Mouse (Mus musculus): Measurements from ENCODE around the gene Iqcf1.

Iqcf1 gene

GRCm38 (mm10) chr9:106464751-106465541 is 34.8 kb upstream of the Iqcf1 start:
- DNase-seq (ENCODE audit: low spot score in 2 of 2), result peak in 1 of 2 experiments; percentile 75

GRCm38 (mm10) chr9:106465571-106466200 is 34.1 kb upstream of the Iqcf1 start, which contains the start of gene Gpr62:
Gpr62 (minus strand) TSS chr9:106465938.
- no peak for DNase-seq (ENCODE audit: low spot score in 2 of 2)

- no peak for DNase-seq (ENCODE audit: low spot score in 2 of 2)
Measured at GRCm38 (mm10) chr9:106466721-106467120, 33.0 kb upstream of the Iqcf1 start.

- no peak for DNase-seq (ENCODE audit: low spot score in 2 of 2)
Measured at GRCm38 (mm10) chr9:106467746-106468145, 32.0 kb upstream of the Iqcf1 start.

GRCm38 (mm10) chr9:106469317-106469716 is 30.4 kb upstream of the Iqcf1 start:
- no peak for DNase-seq (ENCODE audit: low spot score in 2 of 2)

- no peak for DNase-seq (ENCODE audit: low spot score in 2 of 2)
Measured at GRCm38 (mm10) chr9:106469776-106470175, 30.0 kb upstream of the Iqcf1 start.

- DNase-seq (ENCODE audit: low spot score in 2 of 2), result peak in 1 of 2 experiments; percentile 7
Measured at GRCm38 (mm10) chr9:106470991-106471750, 28.6 kb upstream of the Iqcf1 start.

- DNase-seq (ENCODE audit: low spot score in 2 of 2), result peak in 1 of 2 experiments; percentile 58
Measured at GRCm38 (mm10) chr9:106471892-106472291, 27.9 kb upstream of the Iqcf1 start.

GRCm38 (mm10) chr9:106472321-106472720 is 27.4 kb upstream of the Iqcf1 start:
- DNase-seq (ENCODE audit: low spot score in 2 of 2), result no peak

GRCm38 (mm10) chr9:106473081-106473752 is 26.6 kb upstream of the Iqcf1 start:
- DNase-seq (ENCODE audit: low spot score in 2 of 2), result peak; percentile 6 to 26

- peak; percentile 12 to 21 for DNase-seq (ENCODE audit: low spot score in 2 of 2)
Measured at GRCm38 (mm10) chr9:106473753-106474105, 26.0 kb upstream of the Iqcf1 start.

GRCm38 (mm10) chr9:106474456-106474855 is 25.3 kb upstream of the Iqcf1 start:
- DNase-seq (ENCODE audit: low spot score in 2 of 2), result peak; percentile 21 to 36

- peak; percentile 15 to 19 for DNase-seq (ENCODE audit: low spot score in 2 of 2)
Measured at GRCm38 (mm10) chr9:106475046-106475445, 24.7 kb upstream of the Iqcf1 start.

GRCm38 (mm10) chr9:106475663-106476001 is 24.1 kb upstream of the Iqcf1 start, which contains the start of gene Rrp9:
Rrp9 (plus strand) TSS chr9:106475963.
- DNase-seq (ENCODE audit: low spot score in 2 of 2), result peak; percentile 7 to 13

GRCm38 (mm10) chr9:106476002-106476923 is 23.5 kb upstream of the Iqcf1 start:
- DNase-seq (ENCODE audit: low spot score in 2 of 2), result peak; percentile 25 to 34

- DNase-seq (ENCODE audit: low spot score in 2 of 2), result peak; percentile 99 to 100
Measured at GRCm38 (mm10) chr9:106476924-106477484, 22.8 kb upstream of the Iqcf1 start, which contains the start of gene Parp3. Parp3 (minus strand) TSS chr9:106476949.

- DNase-seq (ENCODE audit: low spot score in 2 of 2), result no peak
Measured at GRCm38 (mm10) chr9:106477649-106478048, 22.1 kb upstream of the Iqcf1 start.

GRCm38 (mm10) chr9:106478101-106478500 is 21.7 kb upstream of the Iqcf1 start:
- peak; percentile 3 to 5 for DNase-seq (ENCODE audit: low spot score in 2 of 2)

- DNase-seq (ENCODE audit: low spot score in 2 of 2), result peak in 1 of 2 experiments; percentile 4
Measured at GRCm38 (mm10) chr9:106480541-106480940, 19.2 kb upstream of the Iqcf1 start.

GRCm38 (mm10) chr9:106481075-106481474 is 18.7 kb upstream of the Iqcf1 start:
- DNase-seq (ENCODE audit: low spot score in 2 of 2), result peak in 1 of 2 experiments; percentile 5

All from frontal cortex, postnatal 10 days (tissue).